Mouse (Mus musculus): ENCODE measurements around the gene Kdm2b.

GRCm38 (mm10) chr5:122950329-122950953 lies 39.2 kb downstream of the Kdm2b start:
- TF ChIP-seq CTCF (conservative IDR thresholded peaks at IDR 0.05; ENCODE audit: insufficient read depth, insufficient read length, low read depth, low read length) (no peak), POLR2A (IDR thresholded peaks at IDR 0.05; ENCODE audit: low read depth, low read length) (no peak)
